Mouse (Mus musculus) spleen, adult 2 months (tissue): ENCODE measurements around the gene Bcap31. TPM values are rescaled to one million over a fixed set of nuclear protein-coding genes. Genes with fewer than 3 reads are reported as not detected.

Source experiments
- DNase-seq, 2 experiments: peaks; one replicate each; pipeline versions ENCODE4 v3.0.0 to v3.0.0-alpha.2; 2012 to 2021; ENCODE audit warnings: low spot score in 2 of 2, low read depth in 1 of 2
- H3K27ac ChIP-seq: fragments of 200-500 bp; 2 replicates; pipeline ENCODE4 v1.5.1; 2012; ENCODE audit warnings: low read length, inconsistent platforms; ENCODE audit not compliant: insufficient read depth
- H3K27me3 ChIP-seq: fragments of 200-500 bp; 2 replicates; pipeline ENCODE4 v1.6.1; 2012; ENCODE audit warnings: mild to moderate bottlenecking, moderate library complexity, low read length, inconsistent platforms; ENCODE audit not compliant: control insufficient read depth, insufficient read depth
- H3K36me3 ChIP-seq: fragments of 200-500 bp; 2 replicates; pipeline ENCODE4 v1.6.1; 2012; ENCODE audit warnings: mild to moderate bottlenecking, low read length, inconsistent platforms; ENCODE audit not compliant: control insufficient read depth, insufficient read depth
- H3K4me1 ChIP-seq: fragments of 200-500 bp; 2 replicates; pipeline ENCODE4 v1.6.1; 2011; ENCODE audit warnings: inconsistent platforms; ENCODE audit not compliant: control insufficient read depth, insufficient read depth, insufficient read length
- H3K4me3 ChIP-seq: fragments of 200-500 bp; 2 replicates; pipeline ENCODE4 v1.5.1; 2011; ENCODE audit warnings: mild to moderate bottlenecking, inconsistent platforms; ENCODE audit not compliant: insufficient read depth, insufficient read length; ENCODE audit errors: extremely low read depth
- CTCF ChIP-seq: fragments of 200-500 bp; IDR thresholded peaks from 2 replicates; pipeline ENCODE4 v1.5.1; 2011; ENCODE audit warnings: mild to moderate bottlenecking, inconsistent platforms; ENCODE audit not compliant: insufficient read depth, insufficient read length, insufficient replicate concordance; ENCODE audit errors: extremely low read depth
- POLR2A ChIP-seq: fragments of 200-500 bp; IDR thresholded peaks from 2 replicates; pipeline ENCODE4 v1.6.1; 2011; ENCODE audit warnings: low read depth, low read length, inconsistent platforms
- WGBS: fragments of 180-500 bp; shearing (Covaris S2); methylation state at CpG from one replicate; pipeline ENCODE4 v1.1.7; 2018; 5-methylcytosine and 5-hydroxymethylcytosine counted together
- polyA plus RNA-seq: library from polyadenylated mRNA; depleted of rRNA; stranded (reverse); fragments of >200 nt; gene quantifications from 2 replicates; pipeline ENCODE4 v1.2.3, GENCODE M21; 2012

Gene Bcap31
- polyA plus RNA-seq, 1 experiment: 23.9 TPM

DNA sequence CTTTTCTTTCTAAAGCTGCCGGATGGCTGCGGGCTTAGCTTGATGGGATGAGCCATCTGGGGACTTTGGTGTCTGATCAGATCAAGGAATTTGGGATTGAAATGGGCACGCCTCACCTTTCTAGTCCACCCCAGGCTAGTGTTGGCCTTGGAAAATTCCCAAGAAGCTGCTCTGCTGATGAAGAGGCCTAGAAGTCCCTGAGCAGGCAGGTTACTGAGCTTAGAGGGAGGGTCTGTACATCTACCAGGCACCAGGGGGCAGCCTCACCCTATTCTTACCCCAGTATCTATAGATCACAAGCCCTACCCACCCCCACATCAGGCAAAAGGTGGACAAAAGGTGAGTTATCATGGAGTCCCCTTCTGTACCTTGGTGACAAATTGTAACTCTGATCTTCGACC lies 43.9 kb downstream of the Bcap31 start:
- H3K27ac ChIP-seq: no peak overlapping the region
- DNase-seq: peak; percentile 33 to 56

DNA sequence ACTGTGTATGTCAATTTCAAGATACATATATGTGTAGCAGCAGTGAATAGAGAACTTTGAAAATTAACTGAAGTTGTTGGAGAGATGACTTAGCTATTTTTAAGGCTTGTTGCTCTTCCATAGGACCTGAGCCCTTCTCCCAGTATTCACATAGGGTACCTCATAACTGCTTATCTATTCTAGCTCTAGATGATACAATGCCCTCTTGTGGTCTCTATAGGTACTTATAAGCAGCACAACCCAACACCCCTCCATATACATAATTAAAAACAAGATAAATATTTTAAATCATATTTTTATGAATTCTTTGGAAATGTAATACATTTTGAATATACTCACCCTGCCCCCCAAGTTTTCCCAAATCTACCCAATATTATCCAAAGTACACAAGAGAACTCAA lies 52.8 kb downstream of the Bcap31 start:
- H3K36me3 ChIP-seq: no peaks in the 10 kb centered on the region
- H3K27me3 ChIP-seq: no peaks in the 10 kb centered on the region
- no peak overlapping the region for H3K27ac ChIP-seq
- peaks cover 3% of the 10 kb centered on the region for H3K4me1 ChIP-seq
- no peak for TF ChIP-seq POLR2A
- no peak for TF ChIP-seq CTCF
- H3K4me3 ChIP-seq: no peak overlapping the region
- DNase-seq: no peak

More for the DNA sequence above, 43.9 kb downstream of the Bcap31 start:
- peaks cover 4% of the 10 kb centered on the region; the same call in 1 of the 2 replicates for H3K4me1 ChIP-seq
- H3K4me3 ChIP-seq: peak overlapping the region; percentile 3; the same call in 1 of the 2 replicates
- WGBS: 80% methylated on average over 4 of the region's 4 CpGs
- TF ChIP-seq POLR2A (no peak), CTCF (no peak)
- peaks cover 4% of the 10 kb centered on the region; the same call in 1 of the 2 replicates for H3K27me3 ChIP-seq
- no peaks in the 10 kb centered on the region for H3K36me3 ChIP-seq

DNA sequence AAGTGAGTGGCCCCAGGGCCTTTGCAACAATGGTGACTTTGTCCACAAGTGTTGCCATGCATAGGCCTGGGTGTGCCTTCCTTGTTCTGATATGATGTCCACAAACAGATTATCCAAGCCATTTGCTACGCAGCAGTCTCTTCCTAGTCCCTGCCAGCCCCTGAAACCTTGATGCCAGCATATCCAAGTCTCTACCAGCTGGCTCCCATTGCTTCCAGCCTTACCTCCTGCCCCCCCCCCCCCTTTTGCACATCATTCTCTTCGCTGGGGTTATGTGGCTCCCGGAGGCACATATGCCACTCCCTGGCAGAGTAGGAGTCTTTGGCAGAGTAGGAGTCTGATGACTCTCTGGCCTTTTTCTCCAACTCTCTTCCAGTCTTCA lies 55.7 kb downstream of the Bcap31 start:
- H3K4me1 ChIP-seq: peaks cover 3% of the 10 kb centered on the region
- peak overlapping the region; percentile 18; the same call in 1 of the 2 replicates for H3K4me3 ChIP-seq
- H3K27ac ChIP-seq: no peak overlapping the region
- TF ChIP-seq CTCF: no peak
- no peak for TF ChIP-seq POLR2A
- DNase-seq: no peak
- 87% methylated on average over 3 of the region's 3 CpGs for WGBS
- H3K36me3 ChIP-seq: no peaks in the 10 kb centered on the region
- H3K27me3 ChIP-seq: no peaks in the 10 kb centered on the region

DNA sequence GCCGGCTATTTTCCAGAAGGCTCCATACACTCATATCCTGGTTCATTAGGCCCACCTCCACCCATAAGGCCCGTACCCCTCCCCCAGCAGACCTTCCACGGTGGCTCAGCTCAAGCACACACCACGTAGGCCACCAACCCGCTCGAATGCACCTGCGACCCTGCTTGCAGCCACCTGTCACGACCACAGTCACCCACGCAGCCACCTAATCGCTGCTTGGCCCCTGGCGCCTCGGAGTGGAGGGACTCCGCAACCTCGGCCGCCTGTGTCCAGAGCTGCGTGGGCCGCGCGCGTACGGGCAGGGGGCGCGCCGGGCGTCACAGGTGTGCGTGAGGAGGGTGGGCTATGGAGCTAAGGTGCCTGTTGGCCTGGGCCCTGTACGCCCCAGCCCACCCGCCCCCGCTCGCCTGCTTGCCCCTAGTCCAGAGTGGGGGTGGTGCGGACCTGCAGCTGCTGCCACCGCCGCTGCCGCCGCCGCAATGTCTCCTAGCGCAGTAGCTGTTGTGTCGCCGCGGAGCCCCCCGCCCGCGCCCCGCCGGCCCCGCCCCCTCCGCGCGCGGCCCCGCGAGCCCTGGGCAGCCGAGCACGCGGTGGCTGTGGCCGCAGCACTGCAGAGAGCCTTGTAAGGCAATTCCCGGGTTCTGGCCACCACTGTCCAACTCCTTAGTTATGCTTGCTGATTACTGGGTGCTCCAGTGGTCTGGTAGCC lies 56.2 kb downstream of the Bcap31 start, which contains the start of gene Pnck:
Gene Pnck (minus strand): TSS at position 543 of the 709 bp plus-strand sequence.
- Histone ChIP-seq H3K27me3 (no peaks in the 10 kb centered on the region), H3K4me1 (peaks cover 3% of the 10 kb centered on the region), H3K27ac (no peak within 1 kb of the TSS), H3K4me3 (peak within 1 kb of the TSS; percentile 37), H3K36me3 (no peaks in the 10 kb centered on the region)
- 35% methylated on average over 56 of the region's 57 CpGs for WGBS
- no peak for TF ChIP-seq POLR2A
- TF ChIP-seq CTCF: no peak
- DNase-seq: no peak

DNA sequence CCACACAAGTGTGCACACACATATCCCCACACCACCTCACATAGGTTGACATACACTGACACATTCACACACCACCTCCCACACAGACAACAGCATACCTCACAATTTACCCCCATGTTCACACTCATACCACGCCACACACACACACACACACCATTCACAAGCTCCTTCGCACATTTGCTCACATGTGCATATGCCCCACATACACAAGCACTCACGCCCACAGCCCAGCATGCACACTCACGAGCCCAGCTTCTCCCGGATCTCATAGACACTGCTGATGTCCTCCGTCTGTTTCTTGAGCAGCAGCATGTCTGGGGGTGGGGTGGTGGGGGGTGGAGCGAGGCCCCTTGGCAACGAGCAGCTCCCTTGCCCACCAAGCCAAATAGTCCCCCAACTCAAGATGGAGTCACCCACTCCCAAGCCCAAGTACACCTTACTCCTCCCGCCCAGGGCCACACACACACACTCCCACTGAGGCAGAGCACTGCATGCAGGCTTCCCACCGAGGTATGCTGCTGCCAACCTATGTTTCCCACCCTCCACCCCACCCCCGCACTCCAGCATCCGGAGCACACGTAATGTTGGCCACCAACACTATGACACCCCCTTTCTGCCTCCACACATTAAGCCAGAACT lies 56.9 kb downstream of the Bcap31 start:
- Histone ChIP-seq H3K27me3 (no peaks in the 10 kb centered on the region), H3K4me1 (peaks cover 3% of the 10 kb centered on the region), H3K4me3 (no peak overlapping the region; the same call in 1 of the 2 replicates), H3K27ac (no peak overlapping the region), H3K36me3 (no peaks in the 10 kb centered on the region)
- no peak for DNase-seq
- 69% methylated on average over 13 of the region's 13 CpGs for WGBS
- TF ChIP-seq POLR2A (no peak), CTCF (no peak)

DNA sequence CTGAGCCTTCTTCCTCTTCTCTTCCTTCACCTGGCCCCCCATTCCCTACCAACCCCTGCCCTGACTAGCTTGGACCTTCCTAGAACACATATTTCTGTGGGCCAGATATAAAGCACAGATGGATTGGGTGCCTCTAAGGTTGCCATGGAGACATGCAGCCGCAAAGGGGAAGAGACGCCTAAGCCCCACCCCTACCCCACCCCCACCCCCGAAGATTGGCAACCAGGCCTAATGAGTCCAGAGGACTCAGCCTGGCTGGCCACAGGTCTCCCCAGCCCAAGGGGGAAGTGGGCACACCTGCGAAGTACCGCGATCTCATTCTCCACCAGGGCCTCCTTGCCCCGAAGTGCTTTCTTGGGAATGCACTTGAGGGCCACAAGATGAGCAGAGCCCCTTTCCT lies 57.6 kb downstream of the Bcap31 start:
- no peak for DNase-seq
- peaks cover 3% of the 10 kb centered on the region for H3K4me1 ChIP-seq
- H3K4me3 ChIP-seq: no peak overlapping the region
- TF ChIP-seq POLR2A (no peak), CTCF (no peak)
- H3K27me3 ChIP-seq: no peaks in the 10 kb centered on the region
- 35% methylated on average over 7 of the region's 7 CpGs for WGBS
- H3K36me3 ChIP-seq: no peaks in the 10 kb centered on the region
- H3K27ac ChIP-seq: no peak overlapping the region

DNA sequence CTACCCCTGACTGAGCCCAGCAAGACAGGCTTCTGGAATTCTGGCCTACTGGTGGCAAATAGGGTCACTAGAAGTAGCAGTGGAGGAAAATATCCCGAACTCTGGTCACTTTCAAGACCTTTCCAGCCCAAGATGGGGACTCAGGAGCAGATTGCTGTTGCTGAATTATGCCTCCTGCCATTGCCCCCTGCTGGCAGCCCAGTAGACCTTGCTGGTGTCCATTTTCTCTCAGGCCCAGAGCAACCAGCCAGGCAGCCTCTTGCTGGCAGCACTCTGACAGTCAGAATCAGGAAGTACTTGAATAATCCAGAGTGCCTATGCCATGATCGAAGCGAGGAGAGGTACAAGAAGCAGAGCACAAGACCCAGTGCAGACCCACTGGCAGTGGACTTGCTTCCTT lies 60.4 kb downstream of the Bcap31 start:
- peak in 1 of 2 experiments; percentile 15 for DNase-seq
- 41% methylated on average over 3 of the region's 3 CpGs for WGBS
- TF ChIP-seq CTCF (peak; percentile 23; the same call in 1 of the 2 replicates), POLR2A (no peak)
- H3K36me3 ChIP-seq: no peaks in the 10 kb centered on the region
- H3K4me3 ChIP-seq: no peak overlapping the region
- no peaks in the 10 kb centered on the region for H3K27me3 ChIP-seq
- peaks cover 3% of the 10 kb centered on the region for H3K4me1 ChIP-seq
- H3K27ac ChIP-seq: no peak overlapping the region
